Mouse (Mus musculus) B cell, adult 2 months (primary cell): ENCODE measurements around the gene Cep97.
"Not testable (repeated sequence)": the region's sequence is repeated elsewhere in the genome, so short reads cannot be mapped to it uniquely, and the experiment has no call there.

Experiments
- DNase-seq, 2 experiments: peaks; one replicate each; pipeline ENCODE4 v3.0.0; 2022

The Cep97 gene

GRCm38 (mm10) chr16:55934453-55935037 is at the start of gene Cep97:
Gene Cep97, minus strand, starts transcription at chr16:55934855.
- peak; percentile 89 to 91 for DNase-seq

DNA sequence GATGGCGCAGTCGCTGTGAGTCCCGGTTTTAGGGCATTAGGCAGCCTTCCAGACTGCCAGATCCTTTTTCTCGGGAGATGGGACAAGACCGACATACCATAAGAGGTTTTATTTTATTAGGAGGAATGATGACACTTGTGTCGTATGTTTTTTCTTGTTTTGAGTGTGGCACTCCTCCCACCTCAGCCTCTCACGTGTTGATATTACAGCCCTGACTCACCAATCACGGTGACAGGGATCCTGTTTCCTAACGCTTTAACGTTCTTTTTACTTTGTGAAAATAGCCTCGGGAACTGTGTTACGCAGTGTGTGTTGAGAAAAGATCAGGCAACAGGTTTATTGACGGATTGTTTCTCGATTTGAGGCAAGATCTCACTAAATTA is 40.2 kb upstream of the Cep97 start:
- peak; percentile 36 to 47 for DNase-seq

DNA sequence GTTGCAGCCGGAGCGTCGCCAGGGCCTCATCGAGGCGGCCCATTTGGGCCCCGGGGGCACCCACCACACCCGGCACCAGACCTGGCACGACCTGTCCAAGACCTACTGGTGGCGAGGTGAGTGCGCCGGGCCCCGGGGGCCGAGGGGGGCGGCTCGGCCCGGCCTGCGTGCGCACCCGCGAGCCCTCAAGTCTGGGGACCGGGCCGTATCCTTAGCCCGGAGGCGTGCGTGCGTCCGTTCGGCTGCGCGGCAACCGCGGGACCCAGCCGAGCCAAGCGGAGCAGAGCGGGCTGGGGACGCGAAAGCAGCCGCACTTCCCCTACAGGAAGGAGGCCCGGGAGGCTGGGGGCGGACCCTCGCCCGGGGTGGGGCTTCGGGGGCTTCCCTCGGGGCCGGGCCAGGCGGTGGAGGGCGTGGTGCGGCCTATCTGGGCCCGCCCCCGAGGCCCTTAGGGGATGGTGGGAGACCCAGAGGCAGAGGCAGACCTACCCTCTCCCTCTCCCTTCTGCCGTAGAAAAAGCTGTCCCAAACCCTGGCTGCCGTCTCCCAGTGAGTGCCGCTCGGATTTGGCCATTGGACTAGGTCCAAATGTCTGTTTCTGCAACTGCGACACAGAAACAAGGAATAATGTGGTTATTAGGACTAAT is 39.7 kb upstream of the Cep97 start:
- DNase-seq = peak; percentile 95

GRCm38 (mm10) chr16:55973431-55974255 is 39.0 kb upstream of the Cep97 start, which contains the start of gene Zbtb11:
Gene Zbtb11, plus strand, starts transcription at chr16:55973883.
- DNase-seq = peak; percentile 100

- no peak for DNase-seq
These were observed 38.1 kb upstream of the Cep97 start for GRCm38 (mm10) chr16:55972626-55973201.

- DNase-seq = no peak
These were observed 37.3 kb upstream of the Cep97 start for GRCm38 (mm10) chr16:55971735-55972615.

GRCm38 (mm10) chr16:55970416-55970815 is 35.8 kb upstream of the Cep97 start:
- DNase-seq = no peak

DNA sequence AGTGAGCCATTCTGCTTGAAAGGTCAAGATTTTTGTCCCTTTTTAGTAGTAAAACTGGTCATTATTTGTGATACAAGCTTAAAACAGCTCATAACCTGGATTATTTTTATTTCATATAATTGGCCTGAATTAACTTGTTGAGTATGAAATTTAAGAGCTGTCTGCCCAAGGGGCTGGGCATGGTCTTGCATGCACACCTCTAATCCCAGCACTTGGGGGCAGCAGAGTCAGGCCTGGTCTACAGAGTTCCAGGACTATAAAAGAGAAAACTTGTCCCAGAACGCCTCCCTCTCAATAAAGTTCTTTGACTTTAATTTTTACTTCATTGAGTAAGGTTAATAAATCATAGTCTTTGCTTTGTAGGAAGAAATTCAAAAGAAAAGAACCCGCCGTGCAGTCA is 34.5 kb upstream of the Cep97 start:
- peak; percentile 71 to 75 for DNase-seq

- no peak for DNase-seq
These were observed 32.6 kb upstream of the Cep97 start for GRCm38 (mm10) chr16:55967221-55967620.

- DNase-seq = peak; percentile 95 to 96
These were observed 31.7 kb upstream of the Cep97 start, which contains the start of gene Rpl24 for GRCm38 (mm10) chr16:55966212-55966871. Gene Rpl24, plus strand, starts transcription at chr16:55966275.

GRCm38 (mm10) chr16:55964126-55964949 is 29.7 kb upstream of the Cep97 start:
- peak; percentile 59 to 64 for DNase-seq

DNA sequence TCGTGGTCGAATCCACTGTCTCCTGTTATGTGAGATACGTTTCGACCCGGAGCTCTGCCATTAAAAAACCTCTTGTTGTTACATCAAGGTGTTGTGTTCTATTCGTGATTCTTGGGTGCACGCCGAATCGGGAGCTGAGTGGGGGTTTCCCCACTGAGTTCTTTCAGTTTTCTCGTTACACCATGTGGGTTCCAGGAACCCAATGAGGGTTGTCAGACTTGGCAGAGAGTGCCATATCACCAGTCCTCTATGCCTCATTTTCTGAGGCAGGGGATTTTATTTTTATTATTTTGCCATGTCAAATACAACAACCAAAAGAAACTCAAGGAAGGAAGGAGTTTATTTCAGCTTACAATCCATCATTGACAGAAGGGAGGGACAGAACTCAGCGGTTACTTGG is 28.4 kb upstream of the Cep97 start:
- DNase-seq = not testable (repeated sequence)

- not testable (repeated sequence) for DNase-seq
These were observed 19.5 kb upstream of the Cep97 start for GRCm38 (mm10) chr16:55954196-55954595.

GRCm38 (mm10) chr16:55952771-55953170 is 18.1 kb upstream of the Cep97 start:
- no peak for DNase-seq

GRCm38 (mm10) chr16:55951679-55952327 is 17.1 kb upstream of the Cep97 start:
- no peak for DNase-seq

- peak; percentile 89 to 90 for DNase-seq
These were observed 16.5 kb upstream of the Cep97 start for GRCm38 (mm10) chr16:55950946-55951678.

GRCm38 (mm10) chr16:55950462-55950861 is 15.8 kb upstream of the Cep97 start:
- peak; percentile 12 to 18 for DNase-seq

DNA sequence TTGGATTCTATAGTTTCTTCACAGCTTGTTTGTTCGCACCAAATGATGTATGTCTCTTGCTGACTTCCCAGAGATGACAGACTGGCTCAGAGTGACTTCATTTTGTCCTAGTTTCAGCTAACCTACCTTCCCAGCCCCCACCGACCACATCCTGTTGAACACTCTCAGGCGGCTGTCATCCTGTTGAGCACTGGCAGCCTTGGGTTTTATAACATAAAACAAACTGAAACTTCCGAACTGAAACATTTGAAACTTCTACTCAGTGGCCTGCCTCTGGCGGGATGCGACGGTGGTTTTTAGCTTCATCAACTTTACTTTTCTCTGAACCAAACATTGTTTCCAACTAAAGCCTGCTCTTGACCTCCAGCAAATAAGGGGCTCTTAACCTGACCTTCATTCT is 14.3 kb upstream of the Cep97 start:
- DNase-seq = peak; percentile 91 to 94

DNA sequence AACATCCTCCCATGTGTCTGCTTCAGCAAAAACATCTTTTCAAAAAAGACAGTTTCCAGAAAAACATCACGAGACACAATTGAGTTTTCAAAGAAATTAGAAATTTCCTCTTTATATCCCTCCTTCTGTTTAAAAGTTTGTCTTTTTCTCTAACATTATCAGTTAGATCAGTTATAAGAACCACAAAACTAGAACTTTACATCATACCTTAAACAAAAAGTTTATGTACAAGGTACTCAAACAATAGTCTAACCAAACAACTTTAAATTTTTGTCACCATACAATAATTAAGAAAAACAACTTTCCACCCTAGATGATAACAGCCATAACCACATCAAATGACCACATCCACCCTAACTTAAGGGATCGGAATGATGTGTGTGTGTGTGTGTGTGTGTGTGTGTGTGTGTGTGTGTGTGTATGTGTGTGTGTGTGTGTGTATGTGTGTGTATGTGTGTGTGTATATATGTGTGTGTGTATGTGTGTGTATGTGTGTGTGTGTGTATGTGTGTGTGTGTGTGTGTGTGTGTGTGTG is 13.3 kb upstream of the Cep97 start:
- not testable (repeated sequence) for DNase-seq
